Mouse (Mus musculus) spleen, embryonic (tissue): ENCODE measurements around the gene Arfip1.

ENCODE experiments used
- CTCF ChIA-PET: fragments of 350-600 bp; sonication (Branson Sonifier 250); formaldehyde crosslinking; loops from one replicate; lab custom pipeline; 2022; lab: Charles Lee

Gene Arfip1

DNA sequence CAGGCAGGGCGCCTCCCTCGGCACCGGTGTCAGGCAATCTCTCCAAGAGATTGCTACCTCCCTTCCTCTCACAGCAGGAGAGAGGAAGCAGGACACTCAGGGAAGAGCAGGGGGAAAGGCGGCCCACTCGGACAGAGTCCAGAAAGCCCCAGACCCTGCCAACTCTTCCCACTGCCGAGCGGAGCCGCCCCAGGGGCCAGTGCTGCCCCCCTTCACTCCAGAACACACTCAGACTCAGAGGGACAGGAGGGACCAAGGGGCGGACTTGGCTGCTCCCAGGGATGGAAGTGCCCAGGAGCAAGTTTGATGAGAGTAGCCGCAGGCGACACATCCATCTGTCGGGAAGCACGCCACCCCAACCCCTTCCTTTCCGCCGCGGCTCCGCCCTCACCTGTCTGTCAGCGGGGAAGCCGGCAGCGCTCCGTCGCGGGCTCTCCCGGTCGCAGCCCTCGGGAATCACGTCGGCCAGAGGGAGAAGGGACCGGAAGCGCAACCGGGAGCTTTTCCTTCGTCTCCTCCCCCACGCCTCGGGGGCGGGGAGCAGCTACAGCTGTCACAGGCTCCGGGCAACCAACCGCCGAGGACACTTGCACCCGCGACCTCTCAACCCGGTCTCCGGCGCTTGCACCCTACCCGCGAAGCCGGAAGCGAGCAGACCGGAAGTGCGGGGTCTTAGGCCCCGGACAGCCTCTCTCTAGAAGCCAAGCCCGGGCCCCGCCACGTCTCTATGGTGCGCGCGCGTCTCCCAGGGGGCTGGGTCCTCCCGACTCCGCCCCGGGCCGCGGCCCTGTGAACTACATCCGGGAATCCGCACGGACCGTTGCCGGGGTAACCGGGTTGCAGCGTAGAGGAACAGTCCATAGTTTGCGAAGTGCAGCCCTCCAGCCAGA lies at the start of gene Arfip1:
Gene Arfip1, minus strand, starts transcription at position 603 of the 890 bp plus-strand sequence.
- CTCF ChIA-PET, result no interaction called here

DNA sequence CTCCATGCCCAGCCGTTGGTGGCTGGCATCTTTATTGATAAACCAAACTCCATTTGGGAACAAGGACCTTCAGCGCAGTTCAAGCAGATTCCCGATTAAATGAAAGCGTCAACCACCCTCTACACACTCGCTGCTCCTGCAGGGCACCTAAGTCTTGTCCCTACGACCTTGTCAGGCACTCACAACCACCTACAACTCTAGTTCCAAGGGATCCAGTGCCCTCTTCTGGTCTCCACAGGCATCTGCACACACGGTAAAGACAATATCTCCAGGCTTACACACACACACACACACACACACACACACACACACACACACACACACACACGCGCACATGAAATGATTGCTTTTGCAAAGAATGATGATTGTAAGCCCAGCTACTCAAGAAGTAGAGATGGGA lies 49.2 kb upstream of the Arfip1 start:
- CTCF ChIA-PET, result interaction anchor here (0.6 kb wide), 1 partner anchor 769 kb away, joined by 3 read pairs; no protein-coding TSS in a partner anchor

DNA sequence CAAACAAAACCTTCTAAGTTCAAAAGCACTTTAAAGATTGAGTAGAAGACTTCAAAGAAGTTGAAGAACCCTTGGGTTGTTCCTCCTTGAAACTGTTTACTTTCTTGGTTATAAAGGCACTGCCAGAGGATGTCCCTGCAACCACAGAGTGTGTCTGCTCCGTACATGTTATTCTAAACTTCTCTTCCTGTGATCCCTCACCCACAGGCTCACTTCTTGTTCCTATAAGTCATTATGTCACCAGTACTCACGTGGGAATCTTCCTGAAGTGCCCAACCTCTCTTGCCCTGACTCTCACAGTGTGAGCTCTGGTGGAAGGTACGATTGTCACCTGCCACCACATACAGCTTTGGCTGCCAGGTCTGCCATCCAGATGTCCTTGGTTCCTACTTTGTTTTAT lies 39.6 kb upstream of the Arfip1 start:
- CTCF ChIA-PET, result no interaction called here

DNA sequence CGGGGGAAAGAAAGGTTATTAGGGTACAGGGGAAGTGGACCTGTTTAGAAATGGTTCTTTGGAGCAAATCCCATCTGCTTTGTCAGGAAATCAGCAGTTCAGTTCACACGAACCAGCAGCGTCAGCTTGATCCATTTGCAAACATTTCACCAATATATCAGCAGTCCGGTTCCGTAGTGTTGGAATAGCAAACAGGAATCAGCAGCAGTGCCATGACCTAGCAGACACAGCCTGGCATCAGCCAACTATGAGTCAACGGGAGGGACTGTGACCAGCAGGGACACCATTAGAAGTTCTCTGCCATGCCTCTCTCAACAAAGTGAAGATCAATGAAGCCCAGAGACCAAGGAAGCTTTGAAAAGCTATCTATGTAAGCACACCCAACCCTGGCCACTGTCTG lies 37.3 kb upstream of the Arfip1 start:
- CTCF ChIA-PET, result no interaction called here

DNA sequence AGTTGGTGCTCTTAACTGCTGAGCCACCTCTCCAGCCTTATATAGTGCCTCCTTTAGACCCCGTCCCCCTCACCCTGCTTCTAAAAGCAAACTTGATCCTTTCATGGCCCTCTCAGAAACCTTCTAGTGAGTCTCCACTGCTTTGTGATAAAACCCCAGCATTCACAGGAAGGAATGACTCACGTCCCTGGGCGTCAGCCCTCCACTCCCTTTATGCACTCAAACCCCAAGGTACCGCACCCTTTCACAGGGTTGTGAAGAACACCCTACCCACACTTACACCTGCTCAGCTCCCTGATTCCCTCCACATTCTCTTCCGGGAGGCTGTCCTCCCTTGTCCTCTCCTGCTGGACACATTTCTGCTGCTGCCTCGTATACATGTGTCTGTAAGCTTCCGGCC lies 36.6 kb upstream of the Arfip1 start:
- CTCF ChIA-PET, result no interaction called here

DNA sequence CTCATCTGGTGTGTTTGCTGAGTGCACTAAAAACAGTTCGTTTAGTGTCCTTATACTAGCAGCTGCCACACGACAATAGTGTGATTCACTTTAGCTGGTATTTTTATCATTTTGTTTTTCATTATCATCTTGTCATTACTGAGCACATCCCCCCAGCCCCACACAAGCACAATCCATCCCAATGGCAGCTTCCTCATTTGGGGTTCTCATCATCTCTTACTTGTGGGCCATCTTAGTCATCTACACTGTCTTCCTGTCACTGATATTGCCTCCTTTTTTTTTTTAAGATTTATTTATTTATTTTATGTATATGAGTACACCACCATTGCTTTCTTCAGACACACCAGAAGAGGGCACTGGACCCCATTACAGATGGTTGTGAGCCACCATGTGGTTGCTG lies 36.2 kb upstream of the Arfip1 start:
- CTCF ChIA-PET, result interaction anchor here (0.6 to 0.7 kb wide), 2 partner anchors 54 to 573 kb away, joined by 3 to 5 read pairs; no protein-coding TSS in a partner anchor

DNA sequence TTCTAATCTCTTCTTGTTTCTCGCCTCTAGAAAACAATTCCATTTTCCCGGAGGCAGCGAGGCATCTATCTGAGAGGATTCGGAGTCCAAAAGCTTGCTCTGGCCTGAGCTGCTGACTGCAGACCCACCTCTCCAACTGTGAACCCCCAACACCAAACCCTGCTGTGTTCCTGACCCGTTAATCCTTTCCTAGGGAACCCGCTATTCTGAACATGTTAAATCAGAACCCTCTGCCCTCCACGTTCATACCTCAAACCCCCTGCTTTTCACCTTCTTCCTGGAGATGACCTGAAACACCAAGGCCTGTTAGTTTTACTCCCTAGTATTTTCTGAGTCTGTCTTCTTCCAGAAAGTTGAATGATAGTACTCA lies 33.4 kb upstream of the Arfip1 start:
- CTCF ChIA-PET, result interaction anchor here (0.7 to 1.9 kb wide), 3 partner anchors 11 to 294 kb away, joined by 3 to 6 read pairs (median 3); no protein-coding TSS in a partner anchor

DNA sequence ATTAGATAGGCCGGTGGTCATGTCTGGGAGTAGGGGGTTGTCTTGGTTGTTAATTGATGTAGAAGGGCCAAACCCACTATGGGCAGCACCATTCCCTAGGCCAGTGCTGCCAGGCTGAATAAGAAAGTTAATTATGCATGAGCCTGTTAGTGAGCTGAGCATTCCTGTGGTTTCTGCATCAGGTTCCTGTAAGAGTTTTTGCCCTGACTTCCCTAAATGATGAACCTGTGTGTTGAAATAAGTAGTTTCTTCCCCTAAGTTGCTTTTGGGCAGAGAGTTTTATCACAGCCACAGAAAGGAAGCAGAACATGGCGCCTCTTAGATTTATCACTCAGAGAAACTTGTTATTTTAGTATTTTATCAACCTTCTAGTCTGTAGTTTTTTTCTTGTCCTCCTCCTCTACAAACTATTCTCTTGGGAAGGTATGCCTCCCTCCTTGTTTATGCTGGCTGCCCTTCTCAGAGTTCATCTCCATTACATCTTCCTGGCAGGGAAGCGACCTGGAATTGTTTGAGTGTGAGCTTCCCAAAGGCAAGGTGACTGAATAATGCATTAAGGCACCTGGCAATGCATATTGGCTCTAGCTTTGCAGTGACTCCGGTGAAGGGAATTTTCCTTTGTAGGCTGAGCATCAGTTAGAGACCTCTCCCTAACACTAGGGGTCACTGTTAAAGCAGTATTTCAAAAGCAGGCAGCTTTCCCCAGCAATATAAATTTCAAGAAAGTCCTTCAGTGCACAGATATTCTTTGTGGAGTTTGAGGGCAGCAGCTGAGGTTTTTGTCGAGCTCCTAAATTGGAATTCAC lies 32.8 kb upstream of the Arfip1 start:
- CTCF ChIA-PET, result interaction anchor here (0.7 to 1.9 kb wide), 4 partner anchors 12 to 294 kb away, joined by 3 to 6 read pairs (median 3); no protein-coding TSS in a partner anchor

DNA sequence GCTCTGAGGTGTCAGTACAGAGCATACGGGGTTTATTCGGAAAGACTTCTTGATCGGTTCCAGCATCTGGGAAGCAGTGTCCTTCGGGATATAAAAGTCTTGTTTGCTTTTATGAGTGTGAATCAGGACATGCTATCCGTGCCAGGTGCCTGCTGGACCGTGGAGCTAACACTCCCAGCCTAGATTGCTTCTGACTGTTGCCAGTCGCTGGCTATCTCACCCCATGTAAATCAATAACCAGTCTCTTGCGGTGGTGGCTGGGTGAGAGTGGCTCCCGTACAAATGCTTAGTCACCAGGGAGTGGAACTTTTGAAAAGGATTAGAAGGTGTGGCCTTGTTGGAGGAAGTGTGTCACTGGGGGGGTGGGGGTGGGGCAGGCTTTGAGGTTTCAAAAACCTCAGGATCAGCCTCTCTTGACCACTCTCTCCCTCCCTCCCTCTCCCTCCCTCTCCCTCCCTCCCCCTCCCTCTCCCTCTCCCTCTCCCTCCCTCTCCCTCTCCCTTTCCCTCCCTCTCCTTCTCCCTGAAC lies 27.8 kb upstream of the Arfip1 start:
- CTCF ChIA-PET, result no interaction called here

DNA sequence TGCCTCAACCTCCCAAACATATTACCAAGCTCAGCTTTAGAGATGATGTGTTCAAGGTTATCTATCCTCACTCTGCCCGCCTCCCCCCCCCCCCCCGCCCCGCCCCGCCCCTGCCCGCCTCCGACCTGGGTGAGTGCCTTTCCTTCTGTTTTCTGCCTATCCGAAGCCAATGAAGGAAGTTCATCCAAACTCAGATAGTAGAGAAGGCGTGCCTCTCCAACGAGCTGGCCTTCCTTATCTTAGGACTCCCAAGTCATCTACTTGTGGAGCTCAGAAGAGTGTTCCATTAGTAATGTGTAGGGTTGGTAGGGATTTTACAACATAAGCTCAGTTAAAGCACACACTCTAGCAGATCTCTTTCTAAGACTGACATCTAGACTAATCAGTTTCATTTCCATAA lies 20.8 kb upstream of the Arfip1 start:
- CTCF ChIA-PET, result interaction anchor here (0.6 kb wide), 2 partner anchors 36 to 170 kb away, joined by 3 to 6 read pairs; no protein-coding TSS in a partner anchor

DNA sequence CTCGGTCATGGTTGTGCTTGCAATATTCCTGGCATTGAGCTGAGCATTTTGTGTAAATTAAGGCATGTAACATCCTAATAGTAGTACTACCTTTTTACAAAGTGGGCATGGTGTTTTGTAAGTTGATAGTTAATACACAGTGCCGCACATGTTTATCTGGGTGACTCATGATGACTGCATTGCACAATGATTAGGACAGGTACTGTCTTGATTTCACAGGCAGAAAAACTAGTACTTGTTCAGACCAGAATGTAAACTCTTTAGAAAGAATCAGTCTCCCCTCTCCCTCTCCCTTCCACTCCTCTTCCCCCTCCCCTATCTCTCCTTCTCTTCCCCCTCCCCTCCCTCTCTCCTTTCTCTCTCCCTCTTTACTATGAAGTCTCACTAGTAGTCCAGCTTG lies 20.3 kb upstream of the Arfip1 start:
- CTCF ChIA-PET, result interaction anchor here (0.6 kb wide), 2 partner anchors 36 to 170 kb away, joined by 3 to 6 read pairs; no protein-coding TSS in a partner anchor

DNA sequence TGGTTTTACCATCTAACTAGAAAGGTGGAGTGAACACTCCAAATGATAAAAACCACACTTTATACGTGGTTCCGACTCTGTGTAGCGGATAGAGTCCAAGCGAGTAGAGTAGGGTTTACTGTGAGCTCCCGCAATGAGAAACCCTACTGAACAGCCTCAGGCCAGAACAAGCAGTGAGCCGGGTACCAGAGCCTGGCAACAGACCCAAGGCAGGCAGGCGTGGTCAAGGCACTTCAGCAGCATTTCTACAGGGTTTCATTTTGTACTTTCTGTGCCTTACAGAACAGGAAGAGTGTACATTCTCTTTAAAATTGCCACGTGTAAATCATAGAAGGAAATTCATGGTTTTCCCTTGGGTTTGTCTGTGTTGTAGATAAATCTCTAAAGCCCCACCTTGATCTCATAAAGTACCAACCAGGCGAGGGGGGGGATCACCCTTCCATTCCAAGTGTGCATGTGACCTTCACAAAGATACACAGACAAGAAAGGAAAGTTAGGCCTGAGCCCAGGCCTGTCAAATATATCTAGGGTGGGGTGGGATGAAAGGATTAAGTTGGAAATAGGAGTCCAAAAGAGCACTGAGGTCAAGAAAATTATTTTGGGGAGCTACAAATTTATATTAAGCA lies 19.6 kb upstream of the Arfip1 start:
- CTCF ChIA-PET, result no interaction called here

DNA sequence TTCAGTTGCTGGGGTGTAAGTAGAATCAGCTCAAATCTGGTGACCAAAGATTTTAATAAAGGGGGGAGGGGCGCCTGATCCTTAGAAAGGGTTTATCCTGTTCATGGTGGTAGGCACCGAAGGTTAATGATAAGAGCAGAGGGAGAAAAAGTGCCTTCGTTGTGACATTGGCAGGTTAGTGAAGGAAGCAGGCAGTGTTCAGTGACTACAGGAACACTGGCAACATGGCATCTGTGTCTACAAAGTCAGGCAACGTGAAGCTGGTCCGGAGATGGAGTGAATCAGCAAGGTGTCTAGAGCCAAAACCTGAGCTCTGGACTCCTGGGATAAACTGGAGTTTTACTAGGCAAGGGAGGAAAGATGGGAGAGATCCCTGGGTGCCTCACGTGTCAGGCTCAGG lies 16.3 kb upstream of the Arfip1 start:
- CTCF ChIA-PET, result no interaction called here

DNA sequence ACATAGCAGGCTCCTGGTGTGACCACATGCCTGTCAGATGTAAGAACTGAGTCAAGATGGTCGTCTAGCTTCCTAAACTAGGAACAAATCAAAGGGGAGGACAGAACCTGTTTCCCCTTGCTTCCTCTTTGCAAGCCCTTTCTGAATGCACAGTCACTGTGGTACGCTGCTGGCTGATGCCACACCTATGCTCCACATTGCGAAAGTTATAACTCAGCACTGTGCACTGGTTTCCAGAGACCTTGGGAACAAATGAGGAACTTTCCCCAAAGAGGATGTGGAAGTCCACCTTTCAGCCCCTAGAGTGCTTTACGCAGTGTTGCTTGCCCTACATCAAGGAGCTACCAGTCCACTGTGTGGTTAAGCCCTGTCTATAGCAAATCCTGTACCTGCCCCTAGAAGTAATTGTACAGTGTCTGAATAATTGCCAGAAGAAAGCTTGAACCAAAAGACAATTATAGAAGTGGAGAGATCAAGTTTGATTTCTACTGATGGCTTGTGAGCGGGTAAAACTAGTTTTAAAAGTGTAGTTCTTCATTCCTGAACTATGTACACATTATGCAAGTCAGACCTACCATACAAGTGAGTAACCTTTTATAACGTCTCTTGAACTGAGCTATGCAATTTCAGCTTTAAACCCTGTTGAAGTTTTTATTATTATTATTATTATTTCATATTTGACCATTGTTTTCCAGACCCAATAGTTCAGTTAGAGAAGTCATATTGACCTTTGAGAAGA lies 15.7 kb upstream of the Arfip1 start:
- CTCF ChIA-PET, result no interaction called here

DNA sequence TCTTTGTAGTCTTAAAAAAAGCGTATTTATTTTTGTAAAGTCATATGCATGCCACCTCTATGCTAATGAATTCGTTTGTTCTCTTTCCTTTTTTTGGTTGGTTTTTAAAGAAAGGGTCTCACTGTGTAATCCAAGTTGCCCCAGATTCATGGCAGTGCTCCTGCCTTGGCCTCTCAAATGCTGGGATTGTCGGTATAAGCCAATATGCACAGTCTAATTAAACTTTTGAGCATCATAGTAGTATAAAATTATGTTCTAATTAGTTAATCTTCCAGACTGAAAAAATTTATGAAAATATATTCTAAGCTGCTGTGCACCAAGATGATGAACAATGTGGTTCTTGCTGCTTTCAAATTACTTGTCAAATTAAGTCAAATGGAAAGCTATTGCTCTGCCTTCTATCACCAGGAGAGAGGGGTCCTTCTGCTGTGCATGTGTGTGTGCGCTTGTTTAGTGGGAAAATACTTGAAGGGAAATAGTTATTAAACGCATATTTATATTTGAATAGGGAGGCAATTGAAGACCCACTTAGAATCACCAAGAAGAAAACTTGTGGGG lies 13.3 kb upstream of the Arfip1 start:
- CTCF ChIA-PET, result no interaction called here

DNA sequence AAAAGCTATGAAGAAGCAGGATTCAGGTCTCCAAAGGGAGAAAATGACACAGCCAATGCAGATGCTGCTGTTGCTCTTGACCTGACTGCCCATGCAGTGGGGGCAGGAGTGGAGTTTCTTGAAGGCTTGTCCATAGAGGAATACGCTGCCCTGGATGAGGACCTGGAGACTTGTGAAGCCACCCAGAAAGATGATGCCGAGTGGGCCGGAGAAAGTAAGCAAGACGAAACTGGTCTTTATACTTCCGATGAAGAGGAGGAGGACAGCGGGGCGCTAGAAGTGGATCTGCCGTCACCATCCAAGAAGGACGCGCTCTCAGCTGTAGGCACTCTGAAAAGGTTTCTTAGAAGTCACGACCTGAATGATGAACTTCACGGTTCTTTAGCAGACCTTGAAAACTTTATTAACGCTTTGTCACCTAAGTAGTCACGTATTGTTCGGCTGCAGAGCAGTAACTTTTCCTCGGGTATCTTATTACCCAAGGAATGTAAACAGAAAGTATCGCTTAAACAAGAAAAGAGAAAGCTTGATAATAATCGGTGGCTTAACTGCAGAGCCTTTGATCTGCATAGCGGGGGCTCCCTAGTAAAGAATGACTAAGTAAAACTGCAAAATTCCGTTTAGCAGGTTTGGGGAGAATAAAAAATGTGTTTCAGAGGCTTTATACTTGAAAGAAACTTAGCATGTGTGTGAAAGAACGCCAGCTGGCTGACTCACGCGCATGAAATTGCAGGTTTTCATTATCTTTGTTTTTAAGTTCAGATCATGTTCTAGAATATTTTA lies 12.7 kb upstream of the Arfip1 start:
- CTCF ChIA-PET, result interaction anchor here (0.5 kb wide), 1 partner anchor 733 kb away, joined by 5 read pairs; no protein-coding TSS in a partner anchor

DNA sequence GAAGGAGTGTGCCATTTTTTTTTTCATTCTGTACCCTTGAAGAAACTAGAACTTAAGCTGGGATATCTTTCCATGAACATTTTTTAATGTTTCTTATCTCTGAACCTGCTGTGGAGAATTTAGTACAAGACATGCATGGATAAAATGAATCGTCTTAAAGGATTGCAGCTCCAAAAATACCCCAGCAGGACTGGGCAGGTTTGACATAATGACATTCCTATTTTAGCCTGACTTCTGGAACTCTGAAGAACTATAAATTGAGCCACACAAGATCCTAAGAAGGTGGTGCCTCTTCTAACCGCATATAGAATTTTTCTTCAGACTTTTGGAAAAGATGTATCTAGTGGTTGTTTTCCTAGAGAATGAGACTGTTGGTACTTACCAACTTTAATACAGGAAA lies 10.8 kb upstream of the Arfip1 start, which contains the start of gene Tigd4:
Gene Tigd4, plus strand, starts transcription at position 301 of the 400 bp plus-strand sequence.
- CTCF ChIA-PET, result no interaction called here

DNA sequence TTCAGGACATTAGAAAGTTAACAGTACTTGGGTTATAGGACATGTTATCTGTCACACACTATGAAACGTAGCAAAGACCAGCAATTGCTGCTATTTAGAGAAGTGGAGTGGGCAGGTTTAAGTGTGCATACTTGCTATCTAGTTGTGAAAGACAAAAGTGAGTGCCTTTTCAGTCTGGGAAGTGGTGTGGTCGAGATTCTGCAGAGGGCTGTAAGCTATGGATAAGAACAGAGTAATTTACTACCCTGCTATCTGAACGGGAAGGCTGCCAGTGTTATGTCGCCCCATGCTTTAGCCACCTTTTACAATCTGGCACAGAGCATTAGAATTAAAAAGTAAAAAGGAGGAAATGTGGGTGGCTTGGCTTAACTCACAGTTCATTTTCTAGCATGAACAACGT lies 4.3 kb upstream of the Arfip1 start:
- CTCF ChIA-PET, result no interaction called here

DNA sequence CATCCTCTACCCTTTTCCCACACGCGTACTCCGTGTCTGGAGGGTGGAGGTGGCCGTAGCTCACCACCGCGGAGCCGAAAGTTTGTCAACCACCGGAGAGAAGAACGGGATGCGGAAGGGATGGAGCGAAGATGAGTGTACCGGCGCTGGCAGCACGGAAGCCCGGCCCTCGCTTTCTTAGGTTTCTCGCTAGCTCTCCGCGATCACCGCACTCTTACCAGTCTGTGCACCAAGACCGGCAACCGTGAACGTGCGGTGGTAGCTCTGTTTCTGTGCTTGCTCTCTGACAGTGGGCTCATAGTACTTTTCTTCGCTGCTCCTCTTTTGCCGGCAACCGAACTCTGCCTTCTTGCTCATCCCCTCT lies 470 bp upstream of the Arfip1 start:
- CTCF ChIA-PET, result no interaction called here

DNA sequence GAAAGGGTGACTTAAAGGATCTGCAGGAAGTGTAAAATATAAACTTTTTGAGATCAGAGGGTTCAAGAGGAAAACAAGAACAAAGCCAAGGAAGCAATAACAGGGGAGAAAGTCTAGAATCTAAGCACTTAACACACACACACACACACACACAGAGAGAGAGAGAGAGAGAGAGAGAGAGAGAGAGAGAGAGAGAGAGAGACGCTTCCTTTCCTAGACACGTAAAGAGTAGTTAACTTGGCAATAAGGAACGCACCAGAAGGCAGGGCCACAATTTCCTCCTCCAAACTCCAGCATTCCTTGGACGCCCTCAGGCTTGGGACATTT lies 766 bp downstream of the Arfip1 start:
- CTCF ChIA-PET, result no interaction called here
